Mouse (Mus musculus) ES-E14 (cell line): ENCODE measurements around the gene Zbtb25.

Source experiments
- CHD2 ChIP-seq: IDR thresholded peaks from 2 replicates; pipeline ENCODE4 v1.6.1; 2014; ENCODE audit warnings: mild to moderate bottlenecking, low read depth, low read length, inconsistent platforms
- ZC3H11A ChIP-seq: IDR thresholded peaks from 2 replicates; pipeline ENCODE4 v1.6.1; 2012; ENCODE audit warnings: low read depth, mild to moderate bottlenecking, inconsistent platforms, low read length, borderline replicate concordance

- no peak for TF ChIP-seq CHD2
- no peak for TF ChIP-seq ZC3H11A
Measured at GRCm38 (mm10) chr12:76310633-76311032, 58.8 kb downstream of the Zbtb25 start.
